Mouse (Mus musculus): ENCODE measurements at regions not wholly inside any gene's neighbourhood (a gene's known extent, or its start where the extent isn't known, plus 50 kb on each side); places are given as distances from the start of the nearest gene placed in this dataset.

DNA sequence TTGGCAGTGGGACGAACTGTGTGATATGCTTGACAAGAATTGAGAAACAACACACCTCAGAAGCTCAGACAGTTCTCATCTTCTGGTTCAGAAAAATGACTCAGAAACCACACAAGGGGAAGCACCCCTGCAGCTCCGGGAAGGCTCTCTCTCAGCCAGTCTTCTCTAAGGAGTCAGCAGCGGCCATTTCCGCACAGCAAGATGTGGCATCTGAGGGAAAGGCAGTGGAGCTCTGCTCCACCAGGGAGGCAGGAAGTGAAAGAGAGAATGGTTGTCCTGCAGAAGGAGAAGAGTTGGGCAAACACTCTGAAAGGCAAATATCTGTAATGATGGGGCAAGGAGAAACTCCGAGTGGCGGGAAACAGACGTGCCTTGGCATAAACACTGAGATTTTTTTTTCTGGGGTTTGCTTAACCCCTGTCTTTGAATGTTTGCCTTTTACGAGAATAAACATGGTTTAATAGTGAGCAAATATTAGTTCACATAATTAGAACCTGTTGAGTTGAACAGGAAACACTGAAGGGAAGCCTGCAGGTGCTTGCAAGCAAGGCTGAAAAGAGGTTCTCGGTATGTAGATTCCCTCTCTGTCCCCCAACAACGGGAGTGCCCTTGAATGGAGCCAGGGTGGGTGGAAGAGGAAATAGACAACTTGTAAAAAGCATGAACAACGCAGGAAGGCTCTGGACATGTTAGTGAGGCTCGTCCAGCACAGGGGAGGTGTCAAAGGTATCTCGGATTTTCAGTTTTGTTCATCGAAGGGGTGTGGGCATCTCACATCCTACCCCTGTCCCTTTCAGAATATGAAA, 75.9 kb upstream of the Gm9887 start:
- Histone ChIP-seq H3K36me3 (ENCODE audit: control insufficient read depth) (no peaks in the 10 kb centered on the region), H3K27me3 (ENCODE audit: control insufficient read depth) (peaks cover 25% of the 10 kb centered on the region), H3K4me1 (ENCODE audit: control insufficient read depth) (peaks cover 4% of the 10 kb centered on the region), H3K4me3 (replicated peaks) (no peak overlapping the region), H3K9me3 (ENCODE audit: control insufficient read depth, low read length) (peaks cover 3% of the 10 kb centered on the region; the same call in 1 of the 2 replicates)
- TF ChIP-seq TAL1 (IDR thresholded peaks at IDR 0.05; ENCODE audit: low read length) (no peak), GATA1 (IDR thresholded peaks at IDR 0.05; ENCODE audit: low read length) (no peak)

DNA sequence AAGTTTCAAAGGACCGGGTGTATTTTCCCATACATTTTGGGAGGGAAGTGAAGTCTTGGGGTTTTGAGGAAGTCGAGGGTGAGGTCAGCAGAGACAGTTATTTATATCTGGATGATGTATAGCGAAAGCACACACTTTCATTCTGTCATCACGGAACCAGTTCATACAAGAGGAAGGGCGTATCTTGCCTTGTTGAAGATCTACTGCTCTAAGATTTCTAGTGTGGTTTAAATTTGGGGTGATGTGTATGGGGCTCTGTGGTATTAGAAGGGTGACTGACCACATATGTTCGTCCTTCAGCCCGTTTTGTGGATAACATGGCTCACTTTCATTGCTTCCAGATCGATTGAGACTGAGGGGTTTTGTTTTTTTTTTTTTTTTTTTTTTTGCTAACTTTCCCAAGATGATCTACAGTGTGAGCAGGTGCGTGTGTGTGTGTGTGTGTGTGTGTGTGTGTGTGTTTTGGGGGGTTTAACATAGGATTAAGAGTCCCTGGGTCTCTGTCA, 75.1 kb upstream of the Gm9887 start:
- Histone ChIP-seq H3K36me3 (ENCODE audit: control insufficient read depth) (no peaks in the 10 kb centered on the region), H3K4me1 (ENCODE audit: control insufficient read depth) (peaks cover 4% of the 10 kb centered on the region), H3K9me3 (ENCODE audit: control insufficient read depth, low read length) (peaks cover 3% of the 10 kb centered on the region; the same call in 1 of the 2 replicates), H3K27me3 (ENCODE audit: control insufficient read depth) (peaks cover 25% of the 10 kb centered on the region), H3K4me3 (replicated peaks) (no peak overlapping the region)
- no peak for TF ChIP-seq GATA1 (IDR thresholded peaks at IDR 0.05; ENCODE audit: low read length)
- TF ChIP-seq TAL1 (IDR thresholded peaks at IDR 0.05; ENCODE audit: low read length), result no peak

- no peak overlapping the region for H3K4me3 ChIP-seq (replicated peaks)
Measured at GRCm38 (mm10) chr12:69446468-69447321, 74.4 kb upstream of the Gm9887 start.

GRCm38 (mm10) chr12:69446085-69446467, 73.8 kb upstream of the Gm9887 start:
- no peak for TF ChIP-seq TAL1 (IDR thresholded peaks at IDR 0.05; ENCODE audit: low read length)
- no peak for TF ChIP-seq GATA1 (IDR thresholded peaks at IDR 0.05; ENCODE audit: low read length)
- Histone ChIP-seq H3K27me3 (ENCODE audit: control insufficient read depth) (peaks cover 25% of the 10 kb centered on the region), H3K9me3 (ENCODE audit: control insufficient read depth, low read length) (peaks cover 3% of the 10 kb centered on the region; the same call in 1 of the 2 replicates)

More at GRCm38 (mm10) chr12:69446468-69447321, 74.4 kb upstream of the Gm9887 start:
- Histone ChIP-seq H3K27me3 (ENCODE audit: control insufficient read depth) (peaks cover 25% of the 10 kb centered on the region), H3K4me1 (ENCODE audit: control insufficient read depth) (peaks cover 4% of the 10 kb centered on the region), H3K36me3 (ENCODE audit: control insufficient read depth) (no peaks in the 10 kb centered on the region), H3K9me3 (ENCODE audit: control insufficient read depth, low read length) (peaks cover 3% of the 10 kb centered on the region; the same call in 1 of the 2 replicates)
- TF ChIP-seq GATA1 (IDR thresholded peaks at IDR 0.05; ENCODE audit: low read length) (no peak), TAL1 (IDR thresholded peaks at IDR 0.05; ENCODE audit: low read length) (no peak)

DNA sequence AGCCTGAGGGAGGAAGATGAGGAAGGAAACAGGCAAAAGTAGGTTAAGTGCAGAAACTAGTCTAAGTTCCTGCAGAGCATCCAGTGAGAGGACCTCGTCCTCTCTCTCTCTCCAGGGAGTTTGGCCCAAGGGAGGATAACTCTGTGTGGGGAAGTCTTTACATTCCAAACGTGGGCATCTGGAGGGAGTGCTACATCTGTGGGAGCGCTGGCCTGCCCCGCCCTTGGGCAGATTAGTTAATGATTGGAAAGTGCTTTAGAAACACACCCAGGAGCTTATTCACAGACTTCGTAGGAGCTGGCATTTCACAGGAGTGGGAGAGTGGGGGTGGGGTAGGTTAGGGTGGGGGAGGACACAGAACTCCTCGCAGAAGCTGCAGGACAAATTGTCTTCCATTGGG, 70.1 kb upstream of the Gm9887 start:
- H3K9me3 ChIP-seq (ENCODE audit: control insufficient read depth, low read length), result peaks cover 3% of the 10 kb centered on the region; the same call in 1 of the 2 replicates
- peaks cover 12% of the 10 kb centered on the region for H3K27me3 ChIP-seq (ENCODE audit: control insufficient read depth)
- H3K36me3 ChIP-seq (ENCODE audit: control insufficient read depth), result no peaks in the 10 kb centered on the region
- no peak overlapping the region for H3K4me3 ChIP-seq (replicated peaks)
- peaks cover 4% of the 10 kb centered on the region for H3K4me1 ChIP-seq (ENCODE audit: control insufficient read depth)
- TF ChIP-seq GATA1 (IDR thresholded peaks at IDR 0.05; ENCODE audit: low read length), result no peak
- TF ChIP-seq TAL1 (IDR thresholded peaks at IDR 0.05; ENCODE audit: low read length), result no peak

More at GRCm38 (mm10) chr12:69446085-69446467, 73.8 kb upstream of the Gm9887 start:
- peaks cover 4% of the 10 kb centered on the region for H3K4me1 ChIP-seq (ENCODE audit: control insufficient read depth)
- no peak overlapping the region for H3K4me3 ChIP-seq (replicated peaks)
- no peaks in the 10 kb centered on the region for H3K36me3 ChIP-seq (ENCODE audit: control insufficient read depth)

- TF ChIP-seq GATA1 (IDR thresholded peaks at IDR 0.05; ENCODE audit: low read length) (no peak), TAL1 (IDR thresholded peaks at IDR 0.05; ENCODE audit: low read length) (no peak)
- H3K4me3 ChIP-seq (replicated peaks), result no peak overlapping the region
Measured at GRCm38 (mm10) chr12:69441764-69442163, 69.5 kb upstream of the Gm9887 start.

DNA sequence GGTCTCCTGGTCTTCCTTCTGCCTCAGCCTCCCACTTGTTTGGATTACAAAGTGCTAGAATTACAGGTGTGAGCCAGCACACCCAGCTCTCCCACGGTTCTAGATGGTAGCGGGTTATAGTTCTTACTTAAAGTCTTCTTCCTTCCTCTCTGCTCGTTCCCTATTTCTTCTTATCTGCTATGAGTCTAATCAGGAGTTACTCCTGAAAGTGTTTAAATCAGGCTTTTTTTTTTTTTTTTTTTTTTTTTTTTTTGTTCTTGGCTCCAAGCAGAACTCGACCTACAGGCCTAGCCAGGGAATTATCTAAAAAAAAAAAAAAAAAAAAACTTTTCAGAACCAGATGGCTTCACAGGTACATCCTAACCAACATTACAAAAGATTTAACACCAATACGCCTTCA, 66.0 kb upstream of the Gm9887 start:
- Histone ChIP-seq H3K27me3 (ENCODE audit: control insufficient read depth) (no peaks in the 10 kb centered on the region), H3K36me3 (ENCODE audit: control insufficient read depth) (no peaks in the 10 kb centered on the region), H3K4me3 (replicated peaks) (no peak overlapping the region), H3K9me3 (ENCODE audit: control insufficient read depth, low read length) (peaks cover 3% of the 10 kb centered on the region), H3K4me1 (ENCODE audit: control insufficient read depth) (no peaks in the 10 kb centered on the region)
- no peak for TF ChIP-seq TAL1 (IDR thresholded peaks at IDR 0.05; ENCODE audit: low read length)

More at GRCm38 (mm10) chr12:69441764-69442163, 69.5 kb upstream of the Gm9887 start:
- H3K4me1 ChIP-seq (ENCODE audit: control insufficient read depth), result peaks cover 4% of the 10 kb centered on the region
- peaks cover 7% of the 10 kb centered on the region for H3K27me3 ChIP-seq (ENCODE audit: control insufficient read depth)
- peaks cover 3% of the 10 kb centered on the region; the same call in 1 of the 2 replicates for H3K9me3 ChIP-seq (ENCODE audit: control insufficient read depth, low read length)
- H3K36me3 ChIP-seq (ENCODE audit: control insufficient read depth), result no peaks in the 10 kb centered on the region

- TF ChIP-seq GATA1 (IDR thresholded peaks at IDR 0.05; ENCODE audit: low read length), result no peak
- no peak for TF ChIP-seq TAL1 (IDR thresholded peaks at IDR 0.05; ENCODE audit: low read length)
- H3K9me3 ChIP-seq (ENCODE audit: control insufficient read depth, low read length), result peaks cover 3% of the 10 kb centered on the region; the same call in 1 of the 2 replicates
- no peaks in the 10 kb centered on the region for H3K4me1 ChIP-seq (ENCODE audit: control insufficient read depth)
- no peak overlapping the region for H3K4me3 ChIP-seq (replicated peaks)
- H3K36me3 ChIP-seq (ENCODE audit: control insufficient read depth), result no peaks in the 10 kb centered on the region
- H3K27me3 ChIP-seq (ENCODE audit: control insufficient read depth), result no peaks in the 10 kb centered on the region
Measured at GRCm38 (mm10) chr12:69436839-69437501, 64.7 kb upstream of the Gm9887 start.
